Mouse (Mus musculus): ENCODE results near the gene Flt4. TPM values are rescaled to one million over a fixed set of nuclear protein-coding genes. Genes with fewer than 3 reads are reported as not detected.
A peak's percentile ranks its signal among the peaks of the same experiment; 100 is the strongest.

The Flt4 gene
- polyA plus RNA-seq, 1 experiment from 2014 or later = 2.4 TPM

DNA sequence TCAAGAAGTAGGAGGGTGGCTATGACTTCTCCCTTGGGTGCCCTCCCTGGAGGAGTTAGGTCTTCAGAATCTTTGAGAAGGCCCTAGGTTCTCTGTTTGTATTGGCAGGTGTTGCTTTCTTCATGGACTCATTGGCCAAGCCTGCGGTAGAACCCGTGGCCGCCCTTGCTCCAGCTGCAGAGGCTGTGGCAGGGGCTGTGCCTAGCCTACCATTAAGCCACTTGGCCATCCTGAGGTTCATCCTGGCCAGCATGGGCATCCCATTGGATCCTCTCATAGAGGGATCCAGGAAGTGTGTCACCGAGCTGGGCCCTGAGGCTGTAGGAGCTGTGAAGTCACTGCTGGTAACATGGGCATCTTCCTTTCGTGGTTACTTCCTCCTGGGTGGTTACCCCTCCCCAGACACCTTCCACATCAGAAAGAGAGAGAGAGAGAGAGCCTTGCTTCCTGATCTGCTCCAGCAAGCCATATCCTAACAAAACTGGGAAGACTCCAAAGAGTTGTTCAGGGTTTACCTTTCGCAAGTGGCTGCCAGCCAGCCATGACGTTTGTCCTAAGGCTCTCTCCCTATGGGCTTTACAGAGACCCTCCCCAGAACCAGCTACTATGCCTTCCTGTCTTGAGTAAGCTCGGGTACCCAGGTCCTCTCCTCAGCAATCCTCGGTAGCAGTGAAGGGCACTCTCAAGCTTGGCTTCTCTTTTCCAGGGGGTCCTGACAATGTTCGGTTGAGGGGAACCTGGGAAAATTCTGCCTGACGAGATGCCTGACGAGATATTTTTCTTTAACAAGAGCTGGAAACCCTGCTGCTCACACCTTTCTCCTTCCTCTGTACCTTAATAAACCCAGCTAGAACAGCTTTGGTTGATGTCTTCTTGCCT lies 55.4 kb downstream of the Flt4 start:
- 85% methylated on average over 12 of the region's 12 CpGs for WGBS
- no peak overlapping the region for H3K4me3 ChIP-seq
- no peaks in the 10 kb centered on the region for H3K9me3 ChIP-seq
- H3K36me3 ChIP-seq = peaks cover 13% of the 10 kb centered on the region
- no peaks in the 10 kb centered on the region for H3K27me3 ChIP-seq
- no peaks in the 10 kb centered on the region for H3K4me1 ChIP-seq (replicated peaks)
- 0 out of 2 replicates have a peak, but pooled peaks have one; percentile 10 for ATAC-seq (ENCODE audit: low read depth)
- no peak overlapping the region for H3K27ac ChIP-seq (replicated peaks)
- H3K9ac ChIP-seq = no peak overlapping the region
- no peak overlapping the region for H3K4me2 ChIP-seq

- H3K9me3 ChIP-seq = no peaks in the 10 kb centered on the region
- no peak overlapping the region for H3K9ac ChIP-seq
- no peak for ATAC-seq (ENCODE audit: low read depth)
- no peak overlapping the region for H3K4me3 ChIP-seq
- no peak overlapping the region for H3K27ac ChIP-seq (replicated peaks)
- no peaks in the 10 kb centered on the region for H3K27me3 ChIP-seq
- no peaks in the 10 kb centered on the region for H3K4me1 ChIP-seq (replicated peaks)
- peaks cover 18% of the 10 kb centered on the region for H3K36me3 ChIP-seq
- no peak overlapping the region for H3K4me2 ChIP-seq
- WGBS = 85% methylated on average over 4 of the region's 4 CpGs
Measured at GRCm38 (mm10) chr11:49665462-49665861, 56.4 kb downstream of the Flt4 start.

DNA sequence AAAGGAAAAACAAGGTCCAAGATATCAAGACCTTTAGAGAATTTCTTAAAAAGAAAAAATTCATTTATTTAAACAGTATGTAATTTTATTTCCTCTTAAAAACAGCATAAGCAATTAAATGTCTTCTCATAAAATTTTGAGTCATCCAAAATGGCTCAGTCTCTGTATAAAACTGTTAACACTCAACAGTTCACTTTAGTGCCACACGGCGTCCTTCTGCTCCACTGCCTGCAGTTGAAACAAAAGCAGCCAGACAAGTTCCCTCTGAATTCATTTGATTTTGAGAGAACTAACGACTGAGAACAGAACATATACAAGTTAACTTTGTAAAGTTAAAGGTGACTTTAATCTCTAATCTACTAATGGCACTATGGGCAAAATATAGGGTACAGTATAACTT lies 64.4 kb downstream of the Flt4 start:
- Histone ChIP-seq H3K9ac (no peak overlapping the region), H3K27me3 (no peaks in the 10 kb centered on the region), H3K4me1 (replicated peaks) (no peaks in the 10 kb centered on the region), H3K27ac (replicated peaks) (no peak overlapping the region), H3K4me3 (no peak overlapping the region), H3K4me2 (no peak overlapping the region), H3K36me3 (peaks cover 63% of the 10 kb centered on the region), H3K9me3 (no peaks in the 10 kb centered on the region)
- no peak for ATAC-seq (ENCODE audit: low read depth)
- WGBS = 78% methylated on average over 3 of the region's 3 CpGs

- no peaks in the 10 kb centered on the region for H3K27me3 ChIP-seq
- ATAC-seq (ENCODE audit: low read depth) = no peak
- H3K4me2 ChIP-seq = no peak overlapping the region
- H3K27ac ChIP-seq (replicated peaks) = no peak overlapping the region
- H3K36me3 ChIP-seq = peaks cover 81% of the 10 kb centered on the region
- H3K9me3 ChIP-seq = no peaks in the 10 kb centered on the region
- no peaks in the 10 kb centered on the region for H3K4me1 ChIP-seq (replicated peaks)
- WGBS = 92% methylated on average over 12 of the region's 12 CpGs
- H3K9ac ChIP-seq = no peak overlapping the region
- no peak overlapping the region for H3K4me3 ChIP-seq
Measured at GRCm38 (mm10) chr11:49684237-49684973, 75.3 kb downstream of the Flt4 start.

DNA sequence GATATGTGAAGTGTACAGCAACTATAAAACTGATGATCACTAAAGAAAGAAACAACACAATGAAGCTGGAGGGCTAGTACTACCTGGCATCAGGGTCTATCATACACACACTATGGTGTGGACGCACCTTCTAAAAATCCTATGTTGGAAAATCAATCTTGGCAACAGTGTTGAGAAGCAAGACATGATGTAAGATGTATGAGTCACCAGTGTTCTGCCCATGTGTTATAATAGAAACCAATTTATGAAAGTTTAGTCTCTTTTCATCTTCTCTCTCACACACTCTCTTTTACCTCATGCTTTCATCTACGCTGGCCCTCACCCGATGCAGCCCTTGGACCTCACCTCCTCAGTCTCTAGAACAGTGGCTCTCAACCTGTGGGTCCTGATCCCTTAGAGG lies 86.0 kb downstream of the Flt4 start:
- H3K9me3 ChIP-seq = no peaks in the 10 kb centered on the region
- no peak overlapping the region for H3K27ac ChIP-seq (replicated peaks)
- no peaks in the 10 kb centered on the region for H3K27me3 ChIP-seq
- H3K4me3 ChIP-seq = no peak overlapping the region
- ATAC-seq (ENCODE audit: low read depth) = no peak
- H3K9ac ChIP-seq = no peak overlapping the region
- H3K4me2 ChIP-seq = no peak overlapping the region
- 92% methylated on average over 3 of the region's 3 CpGs for WGBS
- peaks cover 26% of the 10 kb centered on the region for H3K36me3 ChIP-seq
- peaks cover 4% of the 10 kb centered on the region; the same call in 1 of the 2 replicates for H3K4me1 ChIP-seq (replicated peaks)

DNA sequence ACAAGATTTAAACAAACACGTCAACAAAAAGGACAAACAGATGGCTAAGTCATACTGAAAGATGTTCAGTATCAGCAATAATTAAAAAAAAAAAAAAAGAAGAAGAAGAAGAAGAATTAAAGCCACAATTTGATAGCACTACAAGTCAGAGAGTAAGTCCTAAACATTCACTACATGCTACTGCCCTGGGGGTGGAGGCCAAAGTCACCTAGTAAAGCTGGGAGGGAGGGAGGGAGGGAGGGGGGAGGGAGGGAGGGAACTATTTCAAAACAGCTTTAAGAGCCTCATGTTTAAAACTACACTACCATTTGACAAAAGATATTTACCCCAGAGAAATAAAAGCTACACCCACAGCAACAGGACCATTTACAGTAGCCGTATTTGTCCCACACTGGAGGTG lies 86.6 kb downstream of the Flt4 start:
- H3K4me1 ChIP-seq (replicated peaks) = peaks cover 4% of the 10 kb centered on the region; the same call in 1 of the 2 replicates

DNA sequence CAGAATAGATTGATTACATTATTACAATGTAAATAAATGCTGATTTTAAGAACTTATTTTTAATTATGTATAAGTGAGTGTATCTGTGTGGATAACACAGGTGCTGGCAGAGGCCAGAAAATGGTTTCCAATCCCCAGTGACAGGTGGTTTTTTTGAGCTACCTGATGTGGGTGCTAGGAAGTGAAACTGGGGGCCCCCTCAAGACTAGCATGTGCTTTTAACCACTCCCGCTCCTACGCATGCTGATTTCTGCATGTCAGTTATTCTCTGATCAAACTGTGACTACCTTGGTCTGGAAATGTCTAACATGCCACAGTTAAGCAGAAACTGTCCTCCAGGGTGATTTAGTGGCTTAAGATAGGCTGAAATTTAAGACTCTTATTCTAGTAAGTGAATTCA lies 87.4 kb downstream of the Flt4 start:
- Histone ChIP-seq H3K27ac (replicated peaks) (no peak overlapping the region), H3K4me1 (replicated peaks) (peaks cover 4% of the 10 kb centered on the region; the same call in 1 of the 2 replicates), H3K27me3 (no peaks in the 10 kb centered on the region), H3K9me3 (no peaks in the 10 kb centered on the region), H3K4me3 (no peak overlapping the region), H3K4me2 (no peak overlapping the region), H3K9ac (no peak overlapping the region), H3K36me3 (peaks cover 31% of the 10 kb centered on the region)
- ATAC-seq (ENCODE audit: low read depth) = no peak
- 94% methylated on average over 2 of the region's 2 CpGs for WGBS

More for the DNA sequence above, 86.6 kb downstream of the Flt4 start:
- Histone ChIP-seq H3K4me3 (no peak overlapping the region), H3K9ac (no peak overlapping the region), H3K9me3 (no peaks in the 10 kb centered on the region), H3K4me2 (no peak overlapping the region), H3K36me3 (peaks cover 26% of the 10 kb centered on the region), H3K27me3 (no peaks in the 10 kb centered on the region), H3K27ac (replicated peaks) (no peak overlapping the region)
- 90% methylated on average over 2 of the region's 2 CpGs for WGBS
- ATAC-seq (ENCODE audit: low read depth) = no peak

DNA sequence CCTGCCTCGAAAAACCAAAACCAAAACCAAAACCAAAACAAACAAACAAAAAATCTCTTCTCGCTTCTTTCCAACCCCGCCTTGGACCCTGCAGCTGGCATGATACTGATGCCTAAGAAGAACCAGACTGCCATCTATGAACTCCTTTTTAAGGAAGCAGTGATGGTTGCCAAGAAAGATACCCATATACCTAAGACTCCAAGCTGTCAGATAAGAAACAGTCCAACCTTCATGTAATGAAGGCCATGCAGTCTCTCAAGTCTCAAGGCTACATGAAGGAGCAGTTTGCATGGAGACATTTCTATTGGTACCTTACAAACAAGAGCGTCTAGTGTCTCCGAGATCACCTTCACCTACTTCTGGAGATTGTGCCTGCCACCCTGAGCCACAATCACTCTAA lies 88.7 kb downstream of the Flt4 start:
- H3K9me3 ChIP-seq = no peaks in the 10 kb centered on the region
- H3K4me2 ChIP-seq = no peak overlapping the region
- H3K36me3 ChIP-seq = peaks cover 42% of the 10 kb centered on the region
- H3K9ac ChIP-seq = no peak overlapping the region
- H3K27ac ChIP-seq (replicated peaks) = no peak overlapping the region
- no peak overlapping the region for H3K4me3 ChIP-seq
- H3K27me3 ChIP-seq = no peaks in the 10 kb centered on the region
- no peak for ATAC-seq (ENCODE audit: low read depth)
- H3K4me1 ChIP-seq (replicated peaks) = peaks cover 4% of the 10 kb centered on the region; the same call in 1 of the 2 replicates
- WGBS = 92% methylated on average over 5 of the region's 5 CpGs

DNA sequence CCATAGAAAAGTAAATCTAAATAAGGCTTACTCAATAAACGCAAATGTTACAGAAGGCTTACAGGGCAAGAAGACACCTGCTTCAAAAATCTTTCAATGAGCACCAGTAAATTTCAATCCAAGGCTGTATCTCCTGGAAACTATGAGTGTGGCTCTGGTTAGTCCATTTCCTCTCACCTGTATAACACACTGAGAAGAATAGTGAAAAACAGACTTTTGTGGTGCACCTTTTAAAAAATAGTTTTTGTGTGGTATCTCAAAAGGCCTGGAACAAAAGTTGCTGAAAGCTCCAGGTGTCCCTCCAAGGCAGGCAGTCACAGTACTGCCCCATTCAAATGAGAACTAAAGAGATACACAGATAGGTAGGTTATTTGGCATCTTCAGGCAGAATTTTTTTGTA lies 90.0 kb downstream of the Flt4 start:
- no peak for ATAC-seq (ENCODE audit: low read depth)
- no peak overlapping the region for H3K27ac ChIP-seq (replicated peaks)
- H3K4me3 ChIP-seq = no peak overlapping the region
- 100% methylated on average over 1 of the region's 1 CpGs for WGBS
- no peak overlapping the region for H3K9ac ChIP-seq
- no peaks in the 10 kb centered on the region for H3K27me3 ChIP-seq
- peaks cover 4% of the 10 kb centered on the region; the same call in 1 of the 2 replicates for H3K4me1 ChIP-seq (replicated peaks)
- H3K4me2 ChIP-seq = no peak overlapping the region
- H3K9me3 ChIP-seq = no peaks in the 10 kb centered on the region
- H3K36me3 ChIP-seq = peaks cover 41% of the 10 kb centered on the region

DNA sequence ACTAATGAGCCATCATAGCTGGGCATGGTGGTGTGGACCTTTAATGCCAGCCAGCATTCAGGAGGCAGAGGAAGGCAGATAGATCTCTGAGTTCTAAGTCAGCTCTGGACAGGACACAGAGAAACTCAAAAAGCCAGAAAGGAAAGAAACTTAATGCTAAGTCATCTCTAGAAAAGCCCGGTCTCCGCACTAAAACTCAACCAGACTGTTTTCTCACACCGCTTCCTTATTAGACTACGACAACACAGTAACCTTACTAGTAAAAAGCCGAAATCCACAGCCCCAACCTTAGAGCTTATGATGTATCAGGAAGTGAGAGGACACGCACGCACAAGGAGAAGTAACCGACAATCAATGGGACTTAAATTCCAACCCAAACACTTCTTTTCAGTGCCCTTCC lies 93.0 kb downstream of the Flt4 start:
- H3K27me3 ChIP-seq = no peaks in the 10 kb centered on the region
- no peak overlapping the region for H3K4me3 ChIP-seq
- no peak overlapping the region for H3K9ac ChIP-seq
- H3K36me3 ChIP-seq = peaks cover 69% of the 10 kb centered on the region
- 98% methylated on average over 8 of the region's 8 CpGs for WGBS
- ATAC-seq (ENCODE audit: low read depth) = no peak
- H3K4me2 ChIP-seq = no peak overlapping the region
- H3K27ac ChIP-seq (replicated peaks) = no peak overlapping the region
- H3K9me3 ChIP-seq = no peaks in the 10 kb centered on the region
- no peaks in the 10 kb centered on the region for H3K4me1 ChIP-seq (replicated peaks)
